Mouse (Mus musculus) stomach, embryonic 14.5 days (tissue): ENCODE data around the gene Nmnat3. TPM values are rescaled to one million over a fixed set of nuclear protein-coding genes. Genes with fewer than 3 reads are reported as not detected.

Experiments used
- ATAC-seq: fragments of 200-750 bp; cut with Nextera tagmentation; 2 replicates; pipeline ENCODE4 v1.8.0; 2017; ENCODE audit warnings: low read depth, moderate TSS enrichment; ENCODE audit not compliant: insufficient number of reproducible peaks, insufficient read depth, low FRiP score
- H3K27ac ChIP-seq: fragments of 300-500 bp; sonication (generic); 2 replicates; pipeline ENCODE4 v1.5.1; 2014; ENCODE audit warnings: mild to moderate bottlenecking, low read length, moderate library complexity, mixed read lengths
- H3K27me3 ChIP-seq: fragments of 300-500 bp; sonication (generic); 2 replicates; pipeline ENCODE4 v1.6.1; 2014; ENCODE audit warnings: low read length, control low read depth, mixed read lengths; ENCODE audit not compliant: control insufficient read depth, insufficient read depth
- H3K36me3 ChIP-seq: fragments of 300-500 bp; sonication (generic); 2 replicates; pipeline ENCODE4 v1.6.1; 2014; ENCODE audit warnings: mild to moderate bottlenecking, control low read depth, low read length, moderate library complexity, mixed read lengths; ENCODE audit not compliant: control insufficient read depth, insufficient read depth
- H3K4me1 ChIP-seq: fragments of 300-500 bp; sonication (generic); 2 replicates; pipeline ENCODE4 v1.6.1; 2014; ENCODE audit warnings: low read length, control low read depth, mixed read lengths; ENCODE audit not compliant: control insufficient read depth, insufficient read depth
- H3K4me2 ChIP-seq: fragments of 300-500 bp; sonication (generic); replicated peaks from 2 replicates; pipeline ENCODE4 v1.6.1; 2014; ENCODE audit warnings: low read depth, low read length, control low read depth
- H3K4me3 ChIP-seq: fragments of 300-500 bp; sonication (generic); 2 replicates; pipeline ENCODE4 v1.5.1; 2014; ENCODE audit warnings: low read depth, low read length, control low read depth
- H3K9ac ChIP-seq: fragments of 300-500 bp; sonication (generic); replicated peaks from 2 replicates; pipeline ENCODE4 v1.6.1; 2014; ENCODE audit warnings: low read depth, mild to moderate bottlenecking, control low read depth, low read length, moderate library complexity, mixed read lengths
- H3K9me3 ChIP-seq: fragments of 300-500 bp; sonication (generic); 2 replicates; pipeline ENCODE4 v1.6.1; 2016; ENCODE audit warnings: low read depth, low read length, control low read depth; ENCODE audit not compliant: control insufficient read depth
- WGBS: fragments of 180-500 bp; shearing (Covaris S2); extraction: QIAGEN DNeasy Blood & Tissue Kit; methylation state at CpG from one replicate; pipeline ENCODE4 v1.1.7; 2014; 5-methylcytosine and 5-hydroxymethylcytosine counted together
- polyA plus RNA-seq: library from polyadenylated mRNA; unstranded; fragments of >200 nt; fragmentation: Nextera tagmentation; extraction: Ambion mirVana; gene quantifications from 2 replicates; pipeline ENCODE4 v1.2.1, GENCODE M21; 2014

Nmnat3 gene
- polyA plus RNA-seq, 1 experiment from 2014 or later, result 8.3 TPM

GRCm38 (mm10) chr9:98298761-98299160 lies 11.5 kb downstream of the Nmnat3 start:
- Histone ChIP-seq H3K9me3 (no peaks in the 10 kb centered on the region), H3K36me3 (no peaks in the 10 kb centered on the region), H3K4me3 (no peak overlapping the region), H3K4me1 (peaks cover 4% of the 10 kb centered on the region; the same call in 1 of the 2 replicates), H3K27ac (no peak overlapping the region), H3K9ac (no peak overlapping the region), H3K27me3 (no peaks in the 10 kb centered on the region), H3K4me2 (no peak overlapping the region)
- no peak for ATAC-seq
- 75% methylated on average over 3 of the region's 3 CpGs for WGBS

- no peaks in the 10 kb centered on the region for H3K36me3 ChIP-seq
- H3K4me1 ChIP-seq, result peaks cover 4% of the 10 kb centered on the region; the same call in 1 of the 2 replicates
- no peaks in the 10 kb centered on the region for H3K27me3 ChIP-seq
- H3K4me2 ChIP-seq, result no peak overlapping the region
- WGBS, result 80% methylated on average over 7 of the region's 7 CpGs
- no peak overlapping the region for H3K4me3 ChIP-seq
- no peak overlapping the region for H3K27ac ChIP-seq
- no peaks in the 10 kb centered on the region for H3K9me3 ChIP-seq
- no peak overlapping the region for H3K9ac ChIP-seq
- peak; percentile 60; the same call in 1 of the 2 replicates for ATAC-seq
Observed at GRCm38 (mm10) chr9:98299235-98299634, 12.0 kb downstream of the Nmnat3 start.

GRCm38 (mm10) chr9:98300582-98300981 lies 13.3 kb downstream of the Nmnat3 start:
- no peak for ATAC-seq
- H3K4me2 ChIP-seq, result no peak overlapping the region
- H3K4me1 ChIP-seq, result peaks cover 4% of the 10 kb centered on the region; the same call in 1 of the 2 replicates
- H3K9me3 ChIP-seq, result no peaks in the 10 kb centered on the region
- no peaks in the 10 kb centered on the region for H3K36me3 ChIP-seq
- no peak overlapping the region for H3K9ac ChIP-seq
- H3K27ac ChIP-seq, result no peak overlapping the region
- no peaks in the 10 kb centered on the region for H3K27me3 ChIP-seq
- WGBS, result 60% methylated on average over 7 of the region's 7 CpGs
- H3K4me3 ChIP-seq, result no peak overlapping the region

- H3K4me1 ChIP-seq, result no peaks in the 10 kb centered on the region
- no peak overlapping the region for H3K4me2 ChIP-seq
- H3K4me3 ChIP-seq, result no peak overlapping the region
- no peak for ATAC-seq
- no peak overlapping the region for H3K9ac ChIP-seq
- no peaks in the 10 kb centered on the region for H3K27me3 ChIP-seq
- H3K36me3 ChIP-seq, result no peaks in the 10 kb centered on the region
- 67% methylated on average over 6 of the region's 6 CpGs for WGBS
- no peaks in the 10 kb centered on the region for H3K9me3 ChIP-seq
- no peak overlapping the region for H3K27ac ChIP-seq
Observed at GRCm38 (mm10) chr9:98307011-98307410, 19.8 kb downstream of the Nmnat3 start.

GRCm38 (mm10) chr9:98311316-98311965 lies 24.2 kb downstream of the Nmnat3 start:
- Histone ChIP-seq H3K4me3 (no peak overlapping the region), H3K36me3 (no peaks in the 10 kb centered on the region), H3K9ac (no peak overlapping the region), H3K9me3 (no peaks in the 10 kb centered on the region), H3K4me1 (no peaks in the 10 kb centered on the region), H3K27ac (no peak overlapping the region), H3K4me2 (no peak overlapping the region), H3K27me3 (no peaks in the 10 kb centered on the region)
- WGBS, result 90% methylated on average over 12 of the region's 12 CpGs
- ATAC-seq, result no peak

- no peak overlapping the region for H3K4me3 ChIP-seq
- WGBS, result 69% methylated on average over 6 of the region's 6 CpGs
- H3K36me3 ChIP-seq, result no peaks in the 10 kb centered on the region
- H3K9me3 ChIP-seq, result no peaks in the 10 kb centered on the region
- no peak for ATAC-seq
- no peaks in the 10 kb centered on the region for H3K27me3 ChIP-seq
- no peaks in the 10 kb centered on the region for H3K4me1 ChIP-seq
- no peak overlapping the region for H3K4me2 ChIP-seq
- H3K27ac ChIP-seq, result no peak overlapping the region
- H3K9ac ChIP-seq, result no peak overlapping the region
Observed at GRCm38 (mm10) chr9:98312622-98313374, 25.6 kb downstream of the Nmnat3 start.

- WGBS, result 66% methylated on average over 6 of the region's 6 CpGs
- no peaks in the 10 kb centered on the region for H3K4me1 ChIP-seq
Observed at GRCm38 (mm10) chr9:98313587-98313986, 26.4 kb downstream of the Nmnat3 start.

GRCm38 (mm10) chr9:98314059-98314650 lies 26.9 kb downstream of the Nmnat3 start:
- Histone ChIP-seq H3K4me1 (no peaks in the 10 kb centered on the region), H3K9ac (no peak overlapping the region), H3K9me3 (no peaks in the 10 kb centered on the region), H3K4me2 (no peak overlapping the region), H3K27ac (no peak overlapping the region), H3K36me3 (no peaks in the 10 kb centered on the region), H3K27me3 (no peaks in the 10 kb centered on the region), H3K4me3 (no peak overlapping the region)
- ATAC-seq, result no peak
- WGBS, result 77% methylated on average over 7 of the region's 7 CpGs

More at GRCm38 (mm10) chr9:98313587-98313986, 26.4 kb downstream of the Nmnat3 start:
- no peak overlapping the region for H3K27ac ChIP-seq
- H3K36me3 ChIP-seq, result no peaks in the 10 kb centered on the region
- no peaks in the 10 kb centered on the region for H3K27me3 ChIP-seq
- H3K4me2 ChIP-seq, result no peak overlapping the region
- H3K9me3 ChIP-seq, result no peaks in the 10 kb centered on the region
- ATAC-seq, result peak; percentile 56; the same call in 1 of the 2 replicates
- H3K4me3 ChIP-seq, result no peak overlapping the region
- H3K9ac ChIP-seq, result no peak overlapping the region
